Mouse (Mus musculus) small intestine, adult 2 months (tissue): ENCODE results near the gene Olfr1261.

Experiments used
- CTCF ChIP-seq: fragments of 200-500 bp; IDR thresholded peaks from 2 replicates; pipeline ENCODE4 v1.5.1; 2012; ENCODE audit warnings: low read depth, mild to moderate bottlenecking, control low read depth, inconsistent platforms, low read length, moderate library complexity, mixed read lengths; ENCODE audit not compliant: insufficient replicate concordance, insufficient read length; ENCODE audit errors: extremely low read depth
- POLR2A ChIP-seq: fragments of 200-500 bp; IDR thresholded peaks from 2 replicates; pipeline ENCODE4 v1.6.1; 2012; ENCODE audit warnings: low read depth, mild to moderate bottlenecking, control low read depth, inconsistent platforms, low read length, moderate library complexity

- TF ChIP-seq CTCF (no peak), POLR2A (no peak)
Measured at GRCm38 (mm10) chr2:89990921-89991320, at the start of gene Olfr1261.
